Mouse (Mus musculus): ENCODE data around the gene Rbp4. TPM values are rescaled to one million over a fixed set of nuclear protein-coding genes. Genes with fewer than 3 reads are reported as not detected.
A peak's percentile ranks its signal among the peaks of the same experiment; 100 is the strongest.

The Rbp4 gene
- polyA plus RNA-seq, 1 experiment from 2014 or later, result 2.8 TPM

DNA sequence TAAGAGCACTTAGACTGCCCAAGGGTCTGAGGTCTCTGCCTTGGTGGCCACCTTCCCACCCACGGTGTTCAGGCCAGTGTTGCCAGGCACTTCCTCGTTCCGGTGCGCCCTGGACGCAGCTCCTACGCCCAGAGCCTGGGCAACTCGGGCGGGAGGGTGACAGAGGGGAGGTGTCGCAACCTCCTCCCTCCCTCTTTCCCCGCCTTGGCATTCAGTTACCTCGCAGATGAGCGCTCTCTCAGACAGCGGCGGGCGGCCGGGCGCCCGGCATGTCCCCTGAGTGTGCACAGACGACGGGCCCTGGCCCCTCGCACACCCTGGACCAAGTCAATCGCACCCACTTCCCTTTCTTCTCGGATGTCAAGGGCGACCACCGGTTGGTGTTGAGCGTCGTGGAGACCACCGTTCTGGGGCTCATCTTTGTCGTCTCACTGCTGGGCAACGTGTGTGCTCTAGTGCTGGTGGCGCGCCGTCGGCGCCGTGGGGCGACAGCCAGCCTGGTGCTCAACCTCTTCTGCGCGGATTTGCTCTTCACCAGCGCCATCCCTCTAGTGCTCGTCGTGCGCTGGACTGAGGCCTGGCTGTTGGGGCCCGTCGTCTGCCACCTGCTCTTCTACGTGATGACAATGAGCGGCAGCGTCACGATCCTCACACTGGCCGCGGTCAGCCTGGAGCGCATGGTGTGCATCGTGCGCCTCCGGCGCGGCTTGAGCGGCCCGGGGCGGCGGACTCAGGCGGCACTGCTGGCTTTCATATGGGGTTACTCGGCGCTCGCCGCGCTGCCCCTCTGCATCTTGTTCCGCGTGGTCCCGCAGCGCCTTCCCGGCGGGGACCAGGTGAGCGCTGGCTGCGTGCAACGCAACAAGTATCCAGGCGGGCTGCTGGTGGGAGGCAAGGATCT is 28.0 kb downstream of the Rbp4 start, which contains the start of gene Ffar4:
TSS of gene Ffar4 (plus strand) at position 214 of the 901 bp plus-strand sequence.
- Histone ChIP-seq H3K36me3 (ENCODE audit: control insufficient read depth, insufficient read depth, low read length) (no peaks in the 10 kb centered on the region), H3K4me3 (ENCODE audit: low read depth, low read length) (peak within 1 kb of the TSS; percentile 25), H3K27me3 (ENCODE audit: control insufficient read depth, insufficient read depth, low read length) (peaks cover 29% of the 10 kb centered on the region), H3K4me1 (ENCODE audit: control insufficient read depth, insufficient read depth, low read length) (peaks cover 7% of the 10 kb centered on the region), H3K9ac (ENCODE audit: low read length) (no peak within 1 kb of the TSS), H3K27ac (ENCODE audit: low read depth, low read length) (no peak within 1 kb of the TSS), H3K9me3 (ENCODE audit: control insufficient read depth, low read length) (no peaks in the 10 kb centered on the region), H3K4me2 (peak within 1 kb of the TSS; percentile 37)
- peak; percentile 89 for DNase-seq (ENCODE audit: low spot score, missing footprints)
- under 1% methylated on average over 77 of the region's 77 CpGs for WGBS
- peak; percentile 55 for ATAC-seq (ENCODE audit: low FRiP score)

DNA sequence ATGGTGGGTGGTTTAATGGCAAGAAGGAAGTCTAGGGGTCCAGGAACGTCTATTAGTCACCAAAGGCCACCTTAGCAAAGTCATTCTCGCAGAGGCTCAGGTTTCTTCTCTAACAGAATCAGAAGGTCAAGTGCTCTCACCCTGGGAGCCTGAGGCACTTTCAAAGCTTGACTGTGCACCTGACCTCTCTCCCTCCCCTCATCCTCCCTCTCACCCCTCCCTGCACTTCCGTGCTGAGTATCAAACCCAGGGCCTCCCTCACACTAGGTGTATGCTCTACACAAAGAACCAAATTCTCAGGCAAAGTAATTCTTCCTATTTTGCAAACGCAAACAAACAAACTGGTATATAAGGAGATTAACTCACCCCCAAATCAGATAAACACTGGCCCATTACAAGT is 28.9 kb downstream of the Rbp4 start:
- H3K4me2 ChIP-seq, result no peak overlapping the region
- peaks cover 29% of the 10 kb centered on the region for H3K27me3 ChIP-seq (ENCODE audit: control insufficient read depth, insufficient read depth, low read length)
- H3K36me3 ChIP-seq (ENCODE audit: control insufficient read depth, insufficient read depth, low read length), result no peaks in the 10 kb centered on the region
- 13% methylated on average over 4 of the region's 4 CpGs for WGBS
- no peak overlapping the region for H3K4me3 ChIP-seq (ENCODE audit: low read depth, low read length)
- H3K9ac ChIP-seq (ENCODE audit: low read length), result no peak overlapping the region
- DNase-seq (ENCODE audit: low spot score, missing footprints) (peak; percentile 83), ATAC-seq (ENCODE audit: low FRiP score) (no peak)
- peaks cover 10% of the 10 kb centered on the region for H3K4me1 ChIP-seq (ENCODE audit: control insufficient read depth, insufficient read depth, low read length)
- H3K9me3 ChIP-seq (ENCODE audit: control insufficient read depth, low read length), result no peaks in the 10 kb centered on the region
- H3K27ac ChIP-seq (ENCODE audit: low read depth, low read length), result no peak overlapping the region

DNA sequence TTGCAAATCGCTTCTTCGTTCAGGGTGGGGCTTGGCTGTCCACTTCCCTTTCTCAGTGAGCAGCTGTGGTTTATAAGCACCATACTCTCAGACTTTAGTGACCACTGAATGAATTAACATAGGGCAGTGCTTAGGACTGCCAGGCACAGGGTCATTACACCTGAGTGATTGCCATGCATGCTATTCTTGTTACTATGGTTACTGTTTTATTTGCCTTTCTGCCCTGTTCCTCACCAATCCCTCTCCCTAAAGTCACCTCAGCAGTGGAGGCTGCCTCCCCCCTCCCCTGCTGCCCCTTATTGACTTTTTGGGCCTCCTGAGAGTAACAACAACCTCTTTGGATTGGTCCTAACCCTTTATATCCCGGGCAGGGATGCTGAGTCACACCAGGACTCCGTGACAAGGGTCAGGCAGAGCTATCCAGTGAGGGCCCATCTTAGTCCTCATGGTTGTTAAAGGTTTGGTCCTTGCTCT is 33.5 kb downstream of the Rbp4 start:
- H3K27me3 ChIP-seq (ENCODE audit: control insufficient read depth, insufficient read depth, low read length), result peaks cover 9% of the 10 kb centered on the region
- WGBS, result 51% methylated on average over 4 of the region's 4 CpGs

DNA sequence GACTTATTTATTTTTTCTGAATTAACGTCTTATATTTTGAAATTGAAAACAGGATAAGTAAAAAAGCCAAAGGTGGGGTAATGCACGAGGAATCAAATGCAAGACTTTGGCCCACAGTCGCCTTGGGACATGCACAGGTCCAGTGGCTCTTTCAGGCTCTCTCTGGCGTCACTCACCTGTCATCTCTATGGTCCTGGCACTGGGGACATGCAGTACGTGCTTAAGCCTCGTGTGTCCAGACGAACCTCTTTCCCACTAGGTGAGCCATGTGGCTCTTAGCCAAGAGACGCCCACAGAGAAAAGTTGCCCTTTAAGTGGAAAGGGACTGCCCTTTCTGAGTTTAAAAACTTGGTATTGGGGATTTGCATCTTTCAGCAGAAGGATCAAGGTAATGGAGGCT is 35.7 kb downstream of the Rbp4 start:
- Histone ChIP-seq H3K4me2 (no peak overlapping the region), H3K27me3 (ENCODE audit: control insufficient read depth, insufficient read depth, low read length) (no peaks in the 10 kb centered on the region), H3K4me3 (ENCODE audit: low read depth, low read length) (no peak overlapping the region), H3K36me3 (ENCODE audit: control insufficient read depth, insufficient read depth, low read length) (no peaks in the 10 kb centered on the region), H3K27ac (ENCODE audit: low read depth, low read length) (no peak overlapping the region), H3K9me3 (ENCODE audit: control insufficient read depth, low read length) (no peaks in the 10 kb centered on the region), H3K4me1 (ENCODE audit: control insufficient read depth, insufficient read depth, low read length) (0 out of 2 replicates have a peak, but pooled peaks cover 3% of the 10 kb centered on the region), H3K9ac (ENCODE audit: low read length) (no peak overlapping the region)
- no peak for ATAC-seq (ENCODE audit: low FRiP score)
- DNase-seq (ENCODE audit: low spot score, missing footprints), result no peak
- 83% methylated on average over 8 of the region's 8 CpGs for WGBS

More for the DNA sequence above, 33.5 kb downstream of the Rbp4 start:
- Histone ChIP-seq H3K4me2 (no peak overlapping the region), H3K4me3 (ENCODE audit: low read depth, low read length) (no peak overlapping the region), H3K9me3 (ENCODE audit: control insufficient read depth, low read length) (no peaks in the 10 kb centered on the region), H3K27ac (ENCODE audit: low read depth, low read length) (no peak overlapping the region), H3K4me1 (ENCODE audit: control insufficient read depth, insufficient read depth, low read length) (0 out of 2 replicates have a peak, but pooled peaks cover 3% of the 10 kb centered on the region), H3K9ac (ENCODE audit: low read length) (no peak overlapping the region), H3K36me3 (ENCODE audit: control insufficient read depth, insufficient read depth, low read length) (no peaks in the 10 kb centered on the region)
- peak; percentile 59 for DNase-seq (ENCODE audit: low spot score, missing footprints)
- ATAC-seq (ENCODE audit: low FRiP score), result peak; percentile 70; the same call in 1 of the 2 replicates

DNA sequence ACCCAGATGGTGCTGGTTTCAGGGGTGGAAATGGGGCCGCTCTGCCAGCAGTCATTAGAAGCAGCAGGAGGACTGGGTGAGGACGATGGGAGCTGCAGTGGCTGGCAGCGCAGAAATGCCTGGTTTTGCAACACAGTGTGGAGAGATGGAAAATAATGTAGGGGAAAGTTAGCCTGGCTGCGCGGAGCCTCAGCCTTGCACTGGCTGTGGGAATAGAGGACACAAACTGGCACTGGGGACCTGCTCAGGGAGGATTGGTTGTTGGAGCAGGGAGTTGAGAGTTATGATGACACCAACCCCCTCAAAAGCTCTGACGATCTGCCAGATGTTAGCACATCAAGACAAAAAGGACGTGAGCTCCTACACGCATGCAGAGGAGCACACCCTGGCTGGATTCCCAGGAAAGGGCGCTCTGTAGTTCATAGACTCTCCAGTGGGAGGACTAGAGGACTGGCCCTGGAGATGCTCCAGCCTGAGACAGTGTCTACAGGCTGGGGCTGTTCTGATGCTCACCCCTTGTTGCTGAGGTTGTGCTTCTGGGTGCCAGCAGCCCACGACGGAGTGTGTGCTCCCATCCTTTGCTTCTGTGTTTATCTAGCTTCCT is 38.0 kb downstream of the Rbp4 start:
- WGBS, result 66% methylated on average over 11 of the region's 11 CpGs
- 0 out of 2 replicates have a peak, but pooled peaks have one; percentile 48 for ATAC-seq (ENCODE audit: low FRiP score)

DNA sequence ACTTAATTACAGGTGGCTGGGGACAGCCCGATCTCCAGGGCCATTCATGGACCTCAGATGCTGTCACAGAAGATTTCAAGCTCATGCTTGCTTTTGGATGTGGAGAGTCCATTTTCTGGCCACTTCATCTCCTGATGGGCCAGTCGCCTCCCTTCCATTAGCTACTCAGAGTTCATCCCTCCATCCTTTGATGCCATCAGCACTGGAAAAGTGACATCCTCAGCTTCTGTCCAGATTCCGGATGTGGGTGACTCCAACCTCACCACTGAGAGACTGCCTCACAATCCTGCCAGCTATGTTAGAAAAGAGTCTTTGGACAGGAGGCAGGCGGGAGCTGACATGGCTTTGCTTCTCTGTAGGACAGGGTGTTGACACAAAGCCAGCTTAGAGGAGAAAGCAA is 39.2 kb downstream of the Rbp4 start:
- Histone ChIP-seq H3K4me3 (ENCODE audit: low read depth, low read length) (no peak overlapping the region), H3K9me3 (ENCODE audit: control insufficient read depth, low read length) (no peaks in the 10 kb centered on the region), H3K4me1 (ENCODE audit: control insufficient read depth, insufficient read depth, low read length) (no peaks in the 10 kb centered on the region), H3K27me3 (ENCODE audit: control insufficient read depth, insufficient read depth, low read length) (no peaks in the 10 kb centered on the region), H3K27ac (ENCODE audit: low read depth, low read length) (no peak overlapping the region), H3K36me3 (ENCODE audit: control insufficient read depth, insufficient read depth, low read length) (no peaks in the 10 kb centered on the region), H3K4me2 (no peak overlapping the region), H3K9ac (ENCODE audit: low read length) (no peak overlapping the region)
- WGBS, result 86% methylated on average over 4 of the region's 4 CpGs
- no peak for ATAC-seq (ENCODE audit: low FRiP score)
- no peak for DNase-seq (ENCODE audit: low spot score, missing footprints)

More for the DNA sequence above, 38.0 kb downstream of the Rbp4 start:
- Histone ChIP-seq H3K4me1 (ENCODE audit: control insufficient read depth, insufficient read depth, low read length) (0 out of 2 replicates have a peak, but pooled peaks cover 3% of the 10 kb centered on the region), H3K9ac (ENCODE audit: low read length) (no peak overlapping the region), H3K27me3 (ENCODE audit: control insufficient read depth, insufficient read depth, low read length) (no peaks in the 10 kb centered on the region), H3K36me3 (ENCODE audit: control insufficient read depth, insufficient read depth, low read length) (no peaks in the 10 kb centered on the region), H3K9me3 (ENCODE audit: control insufficient read depth, low read length) (no peaks in the 10 kb centered on the region), H3K27ac (ENCODE audit: low read depth, low read length) (no peak overlapping the region), H3K4me2 (no peak overlapping the region), H3K4me3 (ENCODE audit: low read depth, low read length) (no peak overlapping the region)
- no peak for DNase-seq (ENCODE audit: low spot score, missing footprints)

DNA sequence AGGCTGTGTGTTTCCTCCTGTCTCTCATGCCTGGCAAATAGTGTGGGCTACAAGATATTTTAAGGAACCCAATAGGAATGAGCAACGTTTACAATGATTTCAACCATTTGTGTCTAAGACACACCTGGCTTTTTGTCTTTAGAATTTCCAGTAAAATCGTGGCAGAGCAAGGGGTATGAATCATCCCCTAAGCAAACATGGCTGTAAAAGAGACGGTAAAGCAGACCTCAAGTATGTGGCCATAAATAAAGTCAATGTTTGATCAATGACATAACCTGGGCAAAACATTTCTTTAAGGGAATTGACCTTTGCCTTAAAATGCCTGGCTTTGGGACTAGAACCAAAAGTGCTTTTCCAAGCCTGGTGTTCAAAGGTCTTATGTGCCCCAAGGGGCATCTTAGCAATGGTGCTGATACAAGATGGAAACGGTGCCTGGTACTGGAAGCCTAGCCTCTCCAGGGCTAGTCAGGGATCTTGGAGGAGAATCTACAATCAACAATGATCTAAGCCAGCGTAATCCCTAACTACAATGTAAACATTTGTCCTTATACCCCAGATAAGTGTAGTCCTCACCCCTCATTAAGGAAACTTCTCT is 42.1 kb downstream of the Rbp4 start:
- H3K27me3 ChIP-seq (ENCODE audit: control insufficient read depth, insufficient read depth, low read length), result no peaks in the 10 kb centered on the region
- H3K9me3 ChIP-seq (ENCODE audit: control insufficient read depth, low read length), result no peaks in the 10 kb centered on the region
- no peak overlapping the region for H3K4me2 ChIP-seq
- ATAC-seq (ENCODE audit: low FRiP score), result no peak
- H3K4me3 ChIP-seq (ENCODE audit: low read depth, low read length), result no peak overlapping the region
- no peak overlapping the region for H3K27ac ChIP-seq (ENCODE audit: low read depth, low read length)
- H3K36me3 ChIP-seq (ENCODE audit: control insufficient read depth, insufficient read depth, low read length), result no peaks in the 10 kb centered on the region
- H3K9ac ChIP-seq (ENCODE audit: low read length), result no peak overlapping the region
- DNase-seq (ENCODE audit: low spot score, missing footprints), result no peak
- no peaks in the 10 kb centered on the region for H3K4me1 ChIP-seq (ENCODE audit: control insufficient read depth, insufficient read depth, low read length)
- WGBS, result 72% methylated on average over 5 of the region's 5 CpGs

DNA sequence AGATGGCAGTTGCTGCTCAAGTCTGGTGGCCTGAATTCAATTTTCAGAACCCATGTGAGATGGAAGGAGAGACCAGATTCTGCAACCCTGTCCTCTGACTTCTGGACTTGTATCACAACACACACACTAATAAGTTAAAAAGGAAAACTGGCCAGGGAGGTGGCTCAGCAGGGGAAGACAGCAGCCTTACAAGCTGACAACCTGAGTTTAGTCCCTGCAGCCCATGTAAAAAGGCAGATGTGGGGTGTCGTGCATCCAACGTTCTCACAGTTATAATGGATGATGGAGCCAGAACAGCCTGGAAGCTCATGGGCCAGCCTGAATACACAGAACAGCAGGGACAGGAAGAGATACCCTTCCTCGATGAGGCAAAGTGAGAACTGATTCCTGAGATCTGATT is 43.7 kb downstream of the Rbp4 start:
- Histone ChIP-seq H3K27ac (ENCODE audit: low read depth, low read length) (no peak overlapping the region), H3K36me3 (ENCODE audit: control insufficient read depth, insufficient read depth, low read length) (no peaks in the 10 kb centered on the region), H3K27me3 (ENCODE audit: control insufficient read depth, insufficient read depth, low read length) (no peaks in the 10 kb centered on the region), H3K4me1 (ENCODE audit: control insufficient read depth, insufficient read depth, low read length) (no peaks in the 10 kb centered on the region), H3K4me3 (ENCODE audit: low read depth, low read length) (no peak overlapping the region), H3K4me2 (no peak overlapping the region), H3K9me3 (ENCODE audit: control insufficient read depth, low read length) (no peaks in the 10 kb centered on the region), H3K9ac (ENCODE audit: low read length) (no peak overlapping the region)
- DNase-seq (ENCODE audit: low spot score, missing footprints) (peak; percentile 19), ATAC-seq (ENCODE audit: low FRiP score) (no peak)
- WGBS, result 88% methylated on average over 3 of the region's 3 CpGs
